Mouse (Mus musculus): ENCODE results near the gene Rbm42. TPM values are rescaled to one million over a fixed set of nuclear protein-coding genes. Genes with fewer than 3 reads are reported as not detected.

The Rbm42 gene
- polyA plus RNA-seq, 1 experiment, result 46.1 TPM

- DNase-seq (ENCODE audit: low read depth), result no peak
Measured at GRCm38 (mm10) chr7:30618658-30619057, 31.5 kb downstream of the Rbm42 start.

- DNase-seq (ENCODE audit: low read depth), result peak; percentile 14
Measured at GRCm38 (mm10) chr7:30615049-30615760, 34.9 kb downstream of the Rbm42 start.

GRCm38 (mm10) chr7:30614454-30614853 is 35.7 kb downstream of the Rbm42 start:
- DNase-seq (ENCODE audit: low read depth), result no peak

DNA sequence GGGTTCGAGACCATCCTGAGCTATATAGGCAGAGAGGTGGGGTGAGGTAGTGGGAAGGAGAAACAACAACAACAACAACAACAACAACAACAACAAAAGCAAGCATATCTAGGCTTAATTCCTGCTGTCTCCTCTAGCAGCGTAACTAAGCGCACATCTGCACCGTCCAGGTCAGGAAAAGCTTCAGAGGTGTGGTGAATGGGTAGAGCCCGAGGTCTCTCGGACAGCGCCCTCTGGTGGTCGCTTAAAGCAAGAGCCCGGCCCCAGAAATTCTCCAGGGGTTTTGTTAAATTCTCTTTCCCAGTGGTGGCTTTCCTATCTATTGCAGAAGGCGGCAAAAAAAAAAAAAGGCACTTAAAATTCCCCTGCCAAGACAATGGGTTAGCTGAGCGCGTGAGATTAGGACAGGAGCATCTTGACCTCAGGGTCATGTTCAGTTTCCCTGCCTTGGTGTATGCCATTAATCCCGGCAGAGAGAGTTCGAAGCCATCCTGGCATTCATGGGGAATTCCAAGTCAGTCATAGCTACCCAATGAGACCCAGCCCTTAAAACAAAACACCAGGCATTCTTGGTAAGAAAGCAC is 36.5 kb downstream of the Rbm42 start:
- DNase-seq (ENCODE audit: low read depth), result no peak

DNA sequence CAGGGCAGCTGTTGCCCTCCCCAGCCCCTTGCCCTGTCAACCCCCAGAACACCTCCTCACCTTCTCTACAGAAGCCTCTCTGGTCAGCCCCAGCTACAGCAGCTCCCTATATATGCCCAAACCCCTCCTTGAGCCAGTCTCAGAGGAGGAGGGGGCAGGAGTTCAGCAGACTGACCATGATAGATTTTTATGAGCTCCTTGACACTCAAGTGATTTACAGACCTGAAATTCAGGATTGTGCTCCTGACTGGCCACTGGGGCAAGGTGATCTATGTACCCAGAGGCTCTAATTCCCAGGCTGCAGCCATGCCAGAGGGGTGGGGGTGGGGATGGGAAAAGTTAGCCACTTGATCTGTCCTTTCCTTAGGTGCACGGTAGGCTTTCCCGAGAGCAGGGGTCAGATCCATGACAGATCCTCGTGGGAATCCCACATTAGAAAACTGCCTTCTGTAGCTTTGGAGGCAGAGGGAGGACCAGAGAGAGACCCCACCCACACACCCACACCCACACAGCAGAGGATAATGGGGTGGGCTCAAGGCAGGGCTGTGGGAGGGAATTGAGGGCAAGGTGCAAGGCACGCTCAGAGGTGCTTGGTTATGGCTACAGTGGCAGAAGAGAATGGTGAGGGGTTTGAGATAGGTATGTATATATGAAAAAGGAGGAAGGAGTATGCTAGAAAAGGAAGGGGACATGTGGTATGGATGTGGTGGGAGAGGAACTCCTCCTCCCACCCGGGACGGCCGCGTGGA is 37.3 kb downstream of the Rbm42 start, which contains the start of gene Upk1a:
Gene Upk1a, minus strand, starts transcription at position 194 of the 749 bp plus-strand sequence.
- DNase-seq (ENCODE audit: low read depth), result no peak

DNA sequence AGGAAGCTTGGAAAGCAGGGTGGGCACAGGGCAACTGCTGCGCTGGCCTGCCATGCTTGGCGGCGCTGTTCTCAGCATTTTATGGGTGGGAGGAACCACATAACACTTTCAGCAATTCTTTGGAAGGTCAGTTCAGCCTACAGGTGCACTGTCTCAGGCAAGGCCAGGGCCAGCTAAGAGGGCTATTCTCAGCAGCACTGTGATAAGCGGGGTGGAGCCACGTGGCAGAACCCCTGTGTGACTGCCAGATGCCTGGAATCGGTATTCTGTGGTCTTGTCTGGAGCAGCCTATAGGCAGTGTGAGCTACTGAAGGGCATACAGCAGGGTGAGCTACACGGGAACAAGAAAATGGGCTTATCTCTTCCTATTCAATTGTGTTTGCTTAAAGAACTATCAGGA is 40.1 kb downstream of the Rbm42 start:
- no peak for DNase-seq (ENCODE audit: low read depth)

DNA sequence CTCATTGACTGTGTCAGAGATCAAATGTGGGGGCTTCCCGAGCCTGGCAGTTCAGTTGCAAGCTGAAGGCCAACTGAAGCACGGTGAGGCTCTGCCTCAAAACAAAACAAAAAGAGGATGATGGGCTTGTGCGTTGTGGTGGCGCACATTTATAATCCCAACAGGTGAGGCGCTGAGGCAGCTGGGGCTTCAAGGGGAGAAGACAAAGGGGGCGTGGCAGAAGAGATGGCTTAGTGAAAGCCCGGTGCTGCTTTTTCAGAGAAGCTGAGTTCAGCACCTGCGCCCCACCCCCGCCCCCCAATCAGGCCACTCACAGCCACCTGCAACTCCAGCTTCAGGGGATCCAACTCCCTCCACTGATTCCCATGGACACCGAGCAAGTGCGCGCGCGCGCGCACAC is 41.6 kb downstream of the Rbm42 start:
- no peak for DNase-seq (ENCODE audit: low read depth)

DNA sequence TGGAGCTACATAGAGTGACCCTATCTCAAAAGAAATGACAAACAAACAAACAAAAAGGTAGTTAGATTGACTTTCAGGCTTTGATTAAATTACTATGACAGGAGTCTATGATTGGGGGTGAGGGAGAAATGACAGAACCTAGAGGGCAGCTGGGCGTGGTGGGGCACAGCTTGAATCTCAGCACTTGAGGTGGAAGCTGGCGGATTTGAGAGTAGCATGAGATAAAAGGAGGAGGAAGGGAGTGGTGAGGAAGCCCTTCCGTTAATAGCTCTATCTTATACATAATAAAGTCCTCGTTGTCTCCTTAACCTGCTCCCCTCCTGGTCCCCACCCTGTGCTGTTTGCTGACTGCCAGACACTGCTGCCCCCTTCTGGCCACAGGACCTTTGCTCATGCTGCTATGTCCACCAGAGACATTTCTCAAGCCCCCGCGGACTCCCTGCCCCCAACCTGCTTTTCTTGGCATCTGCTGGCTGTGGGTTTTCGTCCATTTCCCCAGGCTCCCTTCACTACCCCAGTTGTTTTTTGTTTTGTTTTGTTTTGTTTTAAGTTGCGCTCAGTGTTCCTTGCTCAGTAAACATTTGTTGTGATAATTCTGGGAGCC is 42.3 kb downstream of the Rbm42 start:
- DNase-seq (ENCODE audit: low read depth), result no peak

DNA sequence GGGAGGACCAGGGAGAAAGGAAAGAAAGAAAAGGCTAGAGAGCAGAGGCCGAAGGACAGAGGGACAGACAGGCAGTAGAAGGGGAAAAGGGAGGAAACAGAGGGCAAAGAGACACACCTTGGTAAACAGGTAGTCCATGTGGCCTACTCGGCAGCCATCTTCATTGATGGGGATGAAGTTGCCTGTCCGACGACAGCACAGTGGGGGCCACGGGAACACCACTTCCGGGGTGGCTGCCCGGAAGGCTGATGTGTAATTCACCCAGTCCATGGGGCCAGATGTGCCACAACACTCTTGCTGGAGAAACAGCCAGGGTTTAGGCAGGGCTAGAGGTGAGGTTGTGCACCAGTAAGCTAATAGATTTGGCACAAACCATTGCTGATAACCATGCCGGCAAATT is 45.2 kb downstream of the Rbm42 start:
- DNase-seq (ENCODE audit: low read depth), result no peak

- DNase-seq (ENCODE audit: low read depth), result no peak
Measured at GRCm38 (mm10) chr7:30604424-30604823, 45.7 kb downstream of the Rbm42 start.

- DNase-seq (ENCODE audit: low read depth), result peak; percentile 31
Measured at GRCm38 (mm10) chr7:30602583-30602982, 47.5 kb downstream of the Rbm42 start.

GRCm38 (mm10) chr7:30600651-30601050 is 49.5 kb downstream of the Rbm42 start:
- peak; percentile 45 for DNase-seq (ENCODE audit: low read depth)

- DNase-seq (ENCODE audit: low read depth), result peak; percentile 68
Measured at GRCm38 (mm10) chr7:30599933-30600353, 50.2 kb downstream of the Rbm42 start.

DNA sequence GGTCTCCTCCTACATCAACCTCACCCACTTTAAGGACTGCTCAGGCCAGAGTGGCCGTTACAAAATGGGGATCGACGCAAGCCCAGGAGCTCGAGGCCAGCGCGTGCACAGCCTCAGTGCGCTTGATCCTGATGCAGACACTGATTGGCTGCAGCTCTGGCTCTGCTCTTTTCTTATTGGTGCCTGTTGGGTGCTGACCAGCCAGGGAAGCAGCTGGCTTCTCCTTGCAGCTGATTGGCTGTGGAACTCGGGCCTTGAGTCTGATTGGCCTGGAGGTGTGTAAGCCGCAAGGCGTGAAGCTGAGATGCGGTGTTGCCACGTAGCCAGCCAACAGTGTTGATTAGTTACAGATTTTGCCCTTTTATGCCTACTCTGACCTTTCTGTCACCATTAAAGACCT is 51.3 kb downstream of the Rbm42 start, which contains the start of gene Zbtb32:
Gene Zbtb32, minus strand, starts transcription at position 124 of the 400 bp plus-strand sequence.
- DNase-seq (ENCODE audit: low read depth), result no peak

- no peak for DNase-seq (ENCODE audit: low read depth)
Measured at GRCm38 (mm10) chr7:30596811-30597210, 53.3 kb downstream of the Rbm42 start.

GRCm38 (mm10) chr7:30596093-30596492 is 54.0 kb downstream of the Rbm42 start:
- DNase-seq (ENCODE audit: low read depth), result no peak

DNA sequence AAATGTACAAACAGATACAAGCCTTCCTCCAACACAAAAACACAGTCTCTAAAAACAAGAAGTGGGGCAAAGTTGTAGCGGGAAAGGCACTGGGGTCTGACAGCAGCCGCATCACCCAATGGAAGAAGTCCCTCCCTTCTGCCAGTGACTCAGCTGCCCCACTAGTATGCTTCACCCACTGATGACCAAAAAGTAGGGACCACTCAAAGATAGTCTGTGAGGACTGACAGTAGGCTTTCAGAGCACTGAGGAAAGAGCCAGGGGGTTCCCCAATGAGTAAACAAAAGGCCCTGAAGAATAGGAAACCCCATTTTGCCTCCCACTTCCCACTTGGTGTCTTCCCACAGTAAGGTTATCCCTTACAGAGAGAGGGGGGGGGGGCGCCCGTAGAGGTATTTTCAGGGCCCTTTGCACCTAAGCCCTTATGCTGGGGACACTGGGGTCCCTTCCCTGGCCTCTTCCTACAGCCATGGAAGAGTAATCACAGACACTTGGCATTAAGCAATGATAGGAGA is 55.5 kb downstream of the Rbm42 start:
- DNase-seq (ENCODE audit: low read depth), result no peak

DNA sequence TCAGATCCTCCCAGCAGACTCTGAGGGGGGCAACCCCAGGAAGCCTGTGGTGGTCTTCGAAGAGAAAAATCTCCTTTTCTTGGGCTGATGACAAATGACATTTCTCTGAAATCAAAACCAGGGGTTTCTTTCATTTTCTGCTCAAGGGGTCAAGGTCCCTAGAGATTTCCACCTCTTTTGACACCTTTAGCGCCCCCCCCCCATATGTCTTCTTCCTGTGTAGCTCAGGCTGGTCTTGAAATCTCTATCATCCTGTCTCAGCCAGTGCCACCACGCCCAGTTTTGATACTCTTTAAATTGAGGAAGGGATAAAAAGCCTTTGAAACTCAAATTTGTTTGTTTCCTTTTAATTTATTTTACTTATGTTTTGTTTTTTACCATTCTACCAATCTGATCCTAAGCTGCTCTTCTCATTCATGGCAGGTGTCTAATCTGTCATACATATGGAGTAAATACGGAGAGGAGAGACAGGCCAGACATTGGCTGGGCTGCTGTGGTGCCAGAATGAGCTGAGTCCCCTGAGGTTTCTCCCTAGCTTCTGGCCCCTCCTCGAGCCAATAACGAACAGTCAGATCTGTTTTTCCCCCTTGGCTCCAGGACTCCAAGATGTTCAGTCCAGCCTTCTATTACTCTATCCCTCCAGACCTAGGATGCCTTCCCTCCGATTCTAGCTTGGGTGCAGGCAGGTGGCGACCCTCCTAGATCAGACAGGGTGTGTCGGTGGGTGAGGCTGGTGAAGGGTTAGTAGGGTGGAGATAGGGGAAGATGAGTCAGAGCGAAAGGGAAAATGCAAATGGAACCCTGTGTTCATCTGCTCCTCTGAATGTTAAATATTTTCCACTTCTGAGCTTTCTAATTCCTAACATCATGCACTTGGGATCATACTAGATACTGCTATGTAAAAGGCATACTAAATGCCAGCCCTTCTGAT is 56.3 kb downstream of the Rbm42 start:
- no peak for DNase-seq (ENCODE audit: low read depth)

- no peak for DNase-seq (ENCODE audit: low read depth)
Measured at GRCm38 (mm10) chr7:30592772-30593423, 57.2 kb downstream of the Rbm42 start.

DNA sequence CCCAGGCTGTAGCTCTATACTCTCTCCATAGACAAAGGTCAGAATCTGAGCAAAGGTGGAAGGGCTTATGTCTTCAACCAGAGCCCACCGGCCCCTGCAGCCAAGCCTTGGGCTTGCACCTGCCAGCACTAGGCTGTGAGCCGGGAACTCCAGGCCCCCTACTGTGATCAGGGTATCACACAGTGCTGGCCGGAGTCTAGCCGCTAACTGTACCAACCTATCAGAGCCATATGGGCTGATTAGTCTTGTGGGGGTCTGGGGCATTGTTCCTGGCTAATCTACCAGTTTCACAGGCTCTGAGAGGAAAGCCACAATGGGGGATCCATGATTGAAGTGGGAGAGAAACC is 58.5 kb downstream of the Rbm42 start:
- DNase-seq (ENCODE audit: low read depth), result no peak
